ENCODE assay signal across 22 mouse cellular contexts in genomic region chr17:46418628-46419027, GRCm38 (mm10). TPM values are rescaled to one million over a fixed set of nuclear protein-coding genes. Genes with fewer than 3 reads are reported as not detected.
DNase-seq lines count a peak whose midpoint lies in the region; ATAC-seq and TF ChIP-seq lines count a peak whose summit lies in the region.
"Had no signal": no experiment of that assay in that cellular context is flagged by ENCODE, and none has a peak within 500 bp of the region (broad histone marks: within the 10 kb centered on the region; RNA-seq: fewer than 3 reads in every experiment).

No protein-coding gene starts in this region.

- peak; percentile 45 for DNase-seq in adrenal gland, postnatal 14 days
- DNase-seq in adrenal gland, postnatal 25 days = no peak
- DNase-seq in heart, adult 8-10 months (ENCODE audit: low spot score) = peak; percentile 22
- DNase-seq in heart, embryonic 10.5 days (ENCODE audit: low spot score) = no peak
- no peak for DNase-seq in layer of hippocampus, adult 2 months (ENCODE audit: low spot score in 2 of 2)
- DNase-seq in layer of hippocampus, postnatal 36 days = no peak
- peak; percentile 11 for DNase-seq in telencephalon, adult 2 months (ENCODE audit: low read depth, low spot score)
- DNase-seq: adrenal gland, adult 2 months; cerebellum, postnatal 36 days; thymus, postnatal 14 days had no signal

- WGBS in heart, embryonic 10.5 days = 79% methylated on average over 5 of the region's 5 CpGs
- WGBS in hindbrain, embryonic 13.5 days = 71% methylated on average over 5 of the region's 5 CpGs

- H3K4me1 ChIP-seq in heart, embryonic 10.5 days = no peaks in the 10 kb centered on the region
- no peaks in the 10 kb centered on the region for H3K4me1 ChIP-seq in hindbrain, embryonic 13.5 days (replicated peaks)
- H3K4me1 ChIP-seq: embryonic facial prominence, embryonic 13.5 days; liver, embryonic 15.5 days; stomach, embryonic 15.5 days had no signal

- H3K9me3 ChIP-seq in heart, embryonic 10.5 days = no peaks in the 10 kb centered on the region
- no peaks in the 10 kb centered on the region for H3K9me3 ChIP-seq in hindbrain, embryonic 13.5 days
- H3K9me3 ChIP-seq: embryonic facial prominence, embryonic 13.5 days; liver, embryonic 15.5 days; stomach, embryonic 15.5 days had no signal

- no peak overlapping the region for H3K27ac ChIP-seq in heart, embryonic 10.5 days
- 0 out of 2 replicates have a peak overlapping the region, but pooled peaks have one; percentile 14 for H3K27ac ChIP-seq in layer of hippocampus, adult 2 months
- H3K27ac ChIP-seq in hindbrain, embryonic 13.5 days = no peak overlapping the region
- H3K27ac ChIP-seq: embryonic facial prominence, embryonic 13.5 days; liver, embryonic 15.5 days; stomach, embryonic 15.5 days had no signal

- no peak overlapping the region for H3K4me2 ChIP-seq in hindbrain, embryonic 13.5 days
- H3K4me2 ChIP-seq: embryonic facial prominence, embryonic 13.5 days; liver, embryonic 15.5 days; stomach, embryonic 15.5 days had no signal

- no peak overlapping the region for H3K9ac ChIP-seq in hindbrain, embryonic 13.5 days
- H3K9ac ChIP-seq: embryonic facial prominence, embryonic 13.5 days; liver, embryonic 15.5 days; stomach, embryonic 15.5 days had no signal

- H3K27me3 ChIP-seq in heart, embryonic 10.5 days (ENCODE audit: insufficient read depth, poor library complexity, severe bottlenecking) = no peaks in the 10 kb centered on the region
- H3K27me3 ChIP-seq in hindbrain, embryonic 13.5 days = no peaks in the 10 kb centered on the region
- H3K27me3 ChIP-seq: embryonic facial prominence, embryonic 13.5 days; liver, embryonic 15.5 days; stomach, embryonic 15.5 days had no signal

- no peak for TF ChIP-seq CTCF in layer of hippocampus, adult 2 months (conservative IDR thresholded peaks at IDR 0.05)

- H3K4me3 ChIP-seq in heart, embryonic 10.5 days = no peak overlapping the region
- H3K4me3 ChIP-seq in layer of hippocampus, adult 2 months = no peak overlapping the region
- no peak overlapping the region for H3K4me3 ChIP-seq in hindbrain, embryonic 13.5 days
- H3K4me3 ChIP-seq: embryonic facial prominence, embryonic 13.5 days; liver, embryonic 15.5 days; stomach, embryonic 15.5 days had no signal

- H3K36me3 ChIP-seq in heart, embryonic 10.5 days = peaks cover 12% of the 10 kb centered on the region; the same call in 1 of the 2 replicates
- peaks cover 30% of the 10 kb centered on the region for H3K36me3 ChIP-seq in hindbrain, embryonic 13.5 days
- H3K36me3 ChIP-seq: liver, embryonic 15.5 days had no signal

- ATAC-seq in hindbrain, embryonic 13.5 days (ENCODE audit: low FRiP score) = no peak
- ATAC-seq: forebrain, embryonic 14.5 days; hindbrain, embryonic 16.5 days had no signal

RNA-seq across cellular contexts. Expression of gene Crip3, which starts 10.1 kb away (rescaled TPM):
- 1.1 and 1.2 TPM in 2 replicates for total RNA-seq in adrenal gland, postnatal 14 days (2021)
- total RNA-seq in adrenal gland, postnatal 25 days (2021) = 0.61 and 1.4 TPM in 2 replicates
- total RNA-seq in heart, adult 8-10 months (2022) = 1 to 10 TPM in 1 of 4 experiments, under 1 TPM in 3; 0.54 to 1.0 (median 0.88) TPM
- polyA plus RNA-seq in heart, embryonic 10.5 days (2016; fragmentation: Nextera tagmentation; extraction: Ambion mirVana) = 0.54 and 0.83 TPM in 2 replicates
- 1 to 10 TPM; 2.4 to 6.3 TPM for total RNA-seq in layer of hippocampus, adult 2 months (2021)
- 1 to 10 TPM; 8.1 to 8.4 TPM for total RNA-seq in layer of hippocampus, postnatal 36 days (2021)
- polyA plus RNA-seq in hindbrain, embryonic 13.5 days (2015; fragmentation: Nextera tagmentation; extraction: Ambion mirVana) = 2.4 and 3.1 TPM in 2 replicates
- total RNA-seq: megakaryocyte, adult 5-6 weeks; monocyte, adult 5-6 weeks had no signal
- polyA plus RNA-seq: limb, embryonic 11.5 days; liver, embryonic 15.5 days; small intestine, adult 2 months had no signal

RNA-seq across cellular contexts. Expression of gene Slc22a7, which starts 19.6 kb away (rescaled TPM):
- total RNA-seq in adrenal gland, postnatal 14 days (2021) = 0.49 and 14.3 TPM in 2 replicates
- total RNA-seq in adrenal gland, postnatal 25 days (2021) = not detected in 2 replicates
- not detected for total RNA-seq in heart, adult 8-10 months (2022)
- 0.15 and 0.30 TPM in 2 replicates for polyA plus RNA-seq in heart, embryonic 10.5 days (2016; fragmentation: Nextera tagmentation; extraction: Ambion mirVana)
- total RNA-seq in layer of hippocampus, adult 2 months (2021) = under 1 TPM in 1 of 2 experiments, not detected in 1; 0.28 TPM
- total RNA-seq in layer of hippocampus, postnatal 36 days (2021) = under 1 TPM in 1 of 2 experiments, not detected in 1; 0.30 TPM
- not detected in 2 replicates for polyA plus RNA-seq in hindbrain, embryonic 13.5 days (2015; fragmentation: Nextera tagmentation; extraction: Ambion mirVana)
- total RNA-seq: megakaryocyte, adult 5-6 weeks; monocyte, adult 5-6 weeks had no signal
- polyA plus RNA-seq: embryonic facial prominence, embryonic 13.5 days; forebrain, embryonic 14.5 days; gonadal fat pad, adult 2 months; hindbrain, embryonic 16.5 days; limb, embryonic 11.5 days; liver, embryonic 15.5 days; neural tube, embryonic 14.5 days; small intestine, adult 2 months; stomach, embryonic 15.5 days had no signal

RNA-seq across cellular contexts. Expression of gene Zfp318, which starts 35.1 kb away (rescaled TPM):
- 28.7 and 37.0 TPM in 2 replicates for total RNA-seq in adrenal gland, postnatal 14 days (2021)
- total RNA-seq in adrenal gland, postnatal 25 days (2021) = 34.7 and 38.3 TPM in 2 replicates
- total RNA-seq in heart, adult 8-10 months (2022) = 10 to 100 TPM; 15.2 to 21.6 (median 17.2) TPM
- 6.1 and 7.0 TPM in 2 replicates for polyA plus RNA-seq in heart, embryonic 10.5 days (2016; fragmentation: Nextera tagmentation; extraction: Ambion mirVana)
- total RNA-seq in layer of hippocampus, adult 2 months (2021) = 10 to 100 TPM; 57.4 to 70.5 TPM
- total RNA-seq in layer of hippocampus, postnatal 36 days (2021) = 10 to 100 TPM; 56.3 to 60.0 TPM
- polyA plus RNA-seq in hindbrain, embryonic 13.5 days (2015; fragmentation: Nextera tagmentation; extraction: Ambion mirVana) = 18.0 and 19.1 TPM in 2 replicates

Comparison
In these comparisons a context has a peak if more than half of its experiments do, and no peak if none do; other contexts are left out.
1. DNase-seq: peak in adrenal gland, postnatal 14 days (single experiment), heart, adult 8-10 months (single experiment) and telencephalon, adult 2 months (single experiment); none in adrenal gland, postnatal 25 days (single experiment), heart, embryonic 10.5 days (single experiment), layer of hippocampus, adult 2 months (0 of 2) and layer of hippocampus, postnatal 36 days (0 of 2).